Mouse (Mus musculus): Measurements from ENCODE around the gene Galnt14. TPM values are rescaled to one million over a fixed set of nuclear protein-coding genes. Genes with fewer than 3 reads are reported as not detected.

The Galnt14 gene
- polyA plus RNA-seq (2012; ENCODE audit: insufficient read depth, insufficient read length, missing spikeins), result not detected in 2 replicates

DNA sequence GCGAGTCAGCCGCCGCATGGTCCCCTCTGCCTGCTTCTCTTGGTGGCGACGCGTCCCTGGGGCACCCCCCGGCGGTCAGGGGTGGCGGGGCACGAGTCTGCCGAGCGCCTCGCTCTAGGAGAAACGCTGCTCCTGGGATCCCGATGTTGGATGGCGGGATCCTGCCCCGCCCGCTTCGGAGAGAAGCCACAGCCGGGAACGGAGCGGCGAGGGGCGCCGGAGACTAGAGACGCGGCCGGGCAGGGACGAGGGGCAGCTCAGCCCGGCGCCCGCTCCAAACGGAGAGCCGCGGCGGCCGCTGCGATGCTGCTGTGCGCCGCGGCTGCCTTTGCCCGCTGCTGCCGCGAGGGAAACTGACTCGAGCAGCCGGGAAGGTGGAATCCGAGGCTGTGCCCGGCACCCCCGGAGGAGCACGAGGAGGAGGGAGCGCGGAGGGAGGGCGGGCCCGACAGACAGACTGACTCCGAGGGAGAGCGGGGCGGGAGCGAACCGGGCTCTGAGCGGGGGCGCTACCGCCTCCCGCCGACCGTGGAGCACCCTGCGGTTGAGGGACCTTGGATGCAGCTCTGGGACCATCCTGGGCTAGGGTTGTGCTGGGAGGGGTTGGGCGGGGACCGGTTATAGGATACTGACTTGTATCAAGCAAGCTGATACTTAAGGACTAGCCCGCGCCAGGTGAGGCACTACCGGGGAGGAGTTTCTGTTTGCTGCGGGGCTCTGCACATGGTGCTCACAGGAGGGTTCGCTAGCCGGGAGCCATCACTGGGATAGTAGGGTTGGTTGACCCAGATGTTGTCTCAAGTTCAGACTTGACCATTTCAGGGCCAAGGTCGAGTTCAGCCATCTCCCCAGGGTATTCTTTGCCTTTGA, at the start of gene Galnt14:
Galnt14 (minus strand) TSS at position 412 of the 870 bp plus-strand sequence.
- Histone ChIP-seq H3K4me1 (ENCODE audit: control insufficient read depth, insufficient read depth, low read length) (no peaks in the 10 kb centered on the region), H3K27ac (ENCODE audit: insufficient read depth, low read depth, low read length) (no peak within 1 kb of the TSS), H3K4me3 (ENCODE audit: insufficient read depth, low read length) (no peak within 1 kb of the TSS)
- TF ChIP-seq CTCF (IDR thresholded peaks at IDR 0.05; ENCODE audit: low read depth, low read length) (no peak), POLR2A (IDR thresholded peaks at IDR 0.05; ENCODE audit: borderline replicate concordance, low read depth, low read length) (no peak)

DNA sequence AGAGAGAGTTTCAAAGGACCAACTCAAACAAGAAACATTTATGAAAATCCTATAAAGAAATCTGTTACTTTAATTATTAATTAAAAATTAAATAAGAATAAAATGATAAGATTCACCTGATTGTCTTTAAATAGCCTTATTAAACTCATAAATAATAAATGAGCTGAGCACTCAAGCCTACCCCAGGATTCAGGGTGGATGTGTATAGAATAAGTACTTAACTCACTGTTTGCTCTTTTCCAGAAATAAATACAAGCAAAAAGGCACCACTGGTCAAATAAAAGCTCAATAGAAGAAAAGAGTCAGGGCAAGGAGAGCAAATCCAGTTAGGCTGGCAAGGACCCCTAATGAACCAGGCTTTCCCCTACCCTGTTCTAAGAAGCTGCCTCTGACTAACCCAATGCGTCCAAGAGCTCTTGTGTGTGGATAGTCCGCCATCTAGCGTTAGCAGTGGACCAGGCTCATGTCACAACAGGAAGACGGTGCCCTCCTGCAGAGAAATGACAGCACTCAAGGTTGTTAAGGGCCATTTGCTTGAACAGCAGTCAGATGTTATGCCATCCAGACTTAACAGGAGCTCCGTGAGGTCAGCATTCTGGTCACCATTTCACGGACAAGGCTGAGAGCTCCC, 33.5 kb upstream of the Galnt14 start:
- no peaks in the 10 kb centered on the region for H3K4me1 ChIP-seq (ENCODE audit: control insufficient read depth, insufficient read depth, low read length)
- H3K27ac ChIP-seq (ENCODE audit: insufficient read depth, low read depth, low read length), result no peak overlapping the region
- H3K4me3 ChIP-seq (ENCODE audit: insufficient read depth, low read length), result no peak overlapping the region
- peak; percentile 55 for TF ChIP-seq CTCF (IDR thresholded peaks at IDR 0.05; ENCODE audit: low read depth, low read length)
- no peak for TF ChIP-seq POLR2A (IDR thresholded peaks at IDR 0.05; ENCODE audit: borderline replicate concordance, low read depth, low read length)

DNA sequence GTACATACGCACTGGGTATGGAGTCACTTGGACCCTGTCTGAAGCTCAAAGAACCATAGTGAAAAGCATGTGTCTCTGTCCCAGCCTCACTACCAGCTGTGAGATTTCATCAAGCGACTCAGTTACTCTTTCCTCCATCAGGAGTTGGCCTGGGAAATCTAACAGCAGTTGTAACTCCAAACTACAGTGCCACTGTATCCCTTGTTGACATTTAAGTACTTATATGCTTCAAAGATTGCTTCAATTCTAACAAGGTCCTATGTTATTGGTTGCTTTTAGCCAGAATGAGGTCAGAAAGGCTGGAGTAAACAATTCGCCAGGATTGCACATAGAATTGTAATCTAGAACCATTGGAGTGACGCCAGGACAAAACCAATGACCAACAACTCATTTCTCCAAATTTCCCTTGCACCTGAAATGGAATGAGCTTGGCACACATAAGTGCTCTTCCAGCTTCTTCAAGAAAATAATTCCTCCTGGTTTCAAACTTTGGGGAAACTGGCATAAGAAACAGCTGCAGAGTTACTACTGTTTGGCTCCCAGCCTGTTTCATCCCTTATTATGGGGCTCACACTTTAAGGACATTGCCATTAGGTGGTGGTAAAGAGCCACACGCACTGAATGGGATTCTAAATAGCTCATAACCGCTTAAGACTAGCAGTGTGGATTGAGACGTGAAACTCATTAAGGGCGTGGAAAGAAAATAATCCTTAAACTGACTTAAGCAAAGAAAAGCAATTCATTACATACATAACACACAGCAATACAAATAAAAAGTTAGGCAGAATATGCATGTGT, 13.8 kb upstream of the Galnt14 start:
- Histone ChIP-seq H3K27ac (ENCODE audit: insufficient read depth, low read depth, low read length) (no peak overlapping the region), H3K4me1 (ENCODE audit: control insufficient read depth, insufficient read depth, low read length) (no peaks in the 10 kb centered on the region), H3K4me3 (ENCODE audit: insufficient read depth, low read length) (no peak overlapping the region)
- no peak for TF ChIP-seq CTCF (IDR thresholded peaks at IDR 0.05; ENCODE audit: low read depth, low read length)
- TF ChIP-seq POLR2A (IDR thresholded peaks at IDR 0.05; ENCODE audit: borderline replicate concordance, low read depth, low read length), result no peak

DNA sequence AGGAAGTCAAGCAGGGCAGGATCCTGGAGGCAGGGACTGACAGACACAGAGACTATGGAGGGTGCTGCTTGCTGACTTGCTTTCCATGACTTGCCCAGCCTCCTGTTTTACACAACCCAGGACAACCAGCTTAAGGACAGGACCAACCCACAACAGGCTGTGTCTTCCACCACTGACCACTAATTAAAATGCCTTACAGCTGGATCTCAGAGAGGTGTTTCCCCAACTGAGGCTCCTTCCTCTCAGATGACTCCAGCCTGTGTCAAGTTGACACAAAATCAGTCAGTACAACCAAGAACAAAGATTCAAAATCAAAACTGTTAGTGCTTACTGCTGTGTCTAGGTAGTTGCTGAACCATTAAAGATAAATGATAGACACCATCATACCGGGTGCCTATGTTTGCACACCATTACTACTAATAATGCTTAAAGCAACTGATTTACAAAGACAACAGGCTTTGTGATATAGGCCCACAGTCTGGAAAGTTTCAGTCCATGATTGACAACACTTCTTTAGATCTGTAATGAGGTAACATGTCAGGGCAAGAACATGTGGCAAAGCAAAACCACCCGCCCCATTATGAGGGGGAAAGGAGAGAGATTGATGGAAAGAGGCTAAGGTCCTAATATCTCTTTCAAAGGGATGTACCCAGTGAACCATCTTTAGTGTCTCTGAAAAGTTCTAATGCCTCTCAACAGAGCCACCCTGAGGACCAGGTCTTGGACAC, 8.9 kb upstream of the Galnt14 start:
- no peak overlapping the region for H3K27ac ChIP-seq (ENCODE audit: insufficient read depth, low read depth, low read length)
- TF ChIP-seq CTCF (IDR thresholded peaks at IDR 0.05; ENCODE audit: low read depth, low read length) (no peak), POLR2A (IDR thresholded peaks at IDR 0.05; ENCODE audit: borderline replicate concordance, low read depth, low read length) (no peak)
- no peaks in the 10 kb centered on the region for H3K4me1 ChIP-seq (ENCODE audit: control insufficient read depth, insufficient read depth, low read length)
- no peak overlapping the region for H3K4me3 ChIP-seq (ENCODE audit: insufficient read depth, low read length)

DNA sequence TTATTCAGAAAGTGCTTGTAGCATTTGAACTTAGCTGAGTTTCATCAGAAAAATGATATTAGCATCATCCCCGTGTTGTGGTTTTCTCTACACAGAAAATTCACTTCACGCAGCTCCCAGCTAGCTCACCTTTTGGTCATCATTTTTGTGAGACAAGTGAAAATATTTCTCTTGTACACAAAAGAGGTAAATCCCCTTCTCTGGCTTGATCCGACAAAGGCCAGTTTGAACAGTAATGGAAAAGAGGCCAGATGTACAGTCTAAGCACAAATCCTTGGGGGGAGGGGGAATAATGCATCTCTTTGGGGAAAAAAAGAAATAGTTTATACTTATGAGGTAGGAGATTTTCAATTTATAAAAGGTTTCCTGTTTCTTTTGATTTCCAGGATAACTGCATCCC, 6.4 kb upstream of the Galnt14 start:
- Histone ChIP-seq H3K4me1 (ENCODE audit: control insufficient read depth, insufficient read depth, low read length) (no peaks in the 10 kb centered on the region), H3K4me3 (ENCODE audit: insufficient read depth, low read length) (no peak overlapping the region), H3K27ac (ENCODE audit: insufficient read depth, low read depth, low read length) (no peak overlapping the region)
- TF ChIP-seq POLR2A (IDR thresholded peaks at IDR 0.05; ENCODE audit: borderline replicate concordance, low read depth, low read length), result no peak
- TF ChIP-seq CTCF (IDR thresholded peaks at IDR 0.05; ENCODE audit: low read depth, low read length), result no peak

DNA sequence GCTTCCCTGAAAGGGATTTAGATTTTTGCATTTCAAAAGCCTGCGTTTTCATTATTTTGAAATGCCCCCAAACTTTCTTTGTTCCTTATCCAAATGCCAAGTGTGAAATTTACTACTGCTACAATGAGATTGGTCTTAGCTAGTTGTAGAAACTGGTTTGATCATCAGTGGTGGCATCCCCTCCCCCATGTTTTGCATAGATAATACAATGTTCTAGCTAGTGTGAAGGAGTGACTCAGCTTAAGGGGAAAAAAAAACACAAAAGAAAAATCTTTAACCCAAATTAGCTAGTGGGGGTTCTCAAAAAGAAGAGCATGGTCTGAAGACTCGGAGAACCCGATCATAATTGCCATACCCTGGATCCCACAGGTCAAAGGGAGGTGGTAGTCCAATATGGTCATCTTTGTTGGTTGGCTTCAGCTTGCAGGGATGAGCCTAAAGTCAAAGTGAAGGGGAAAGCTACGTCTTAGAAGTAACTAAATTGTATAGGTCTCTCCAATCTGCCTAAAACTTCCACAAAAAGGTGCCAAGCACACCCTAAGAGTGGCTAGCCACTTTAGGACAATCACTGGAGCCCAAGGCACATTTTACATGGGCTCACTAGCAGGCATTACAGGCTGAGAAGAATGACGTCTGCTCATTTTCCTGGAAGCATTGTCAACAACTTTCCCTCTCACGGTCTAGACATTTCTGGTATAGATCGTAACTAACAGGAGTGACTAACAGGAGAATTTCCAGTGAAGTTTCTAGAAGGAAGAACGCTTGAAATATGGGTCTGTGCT, 4.4 kb upstream of the Galnt14 start:
- TF ChIP-seq POLR2A (IDR thresholded peaks at IDR 0.05; ENCODE audit: borderline replicate concordance, low read depth, low read length) (no peak), CTCF (IDR thresholded peaks at IDR 0.05; ENCODE audit: low read depth, low read length) (no peak)
- Histone ChIP-seq H3K4me1 (ENCODE audit: control insufficient read depth, insufficient read depth, low read length) (no peaks in the 10 kb centered on the region), H3K27ac (ENCODE audit: insufficient read depth, low read depth, low read length) (no peak overlapping the region), H3K4me3 (ENCODE audit: insufficient read depth, low read length) (no peak overlapping the region)

DNA sequence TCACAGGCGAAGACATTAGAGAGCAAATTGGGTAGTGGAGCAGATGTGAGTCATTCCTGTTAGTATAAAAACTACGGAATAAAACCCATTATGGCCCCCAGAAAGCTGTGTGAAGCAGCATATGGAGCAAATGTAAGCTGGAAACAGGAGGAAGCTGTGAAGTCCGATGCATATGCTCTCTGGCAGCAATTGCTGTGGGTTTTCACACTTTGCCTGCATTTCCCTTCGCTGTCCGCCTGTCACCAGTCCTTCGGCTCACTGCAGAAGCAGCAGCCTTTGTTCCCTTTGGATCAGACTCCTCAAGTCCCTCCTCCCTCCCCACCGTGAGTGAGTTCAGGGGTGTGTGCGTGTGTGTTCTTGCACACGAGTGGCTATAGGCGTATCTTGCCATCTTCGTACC, 3.1 kb upstream of the Galnt14 start:
- Histone ChIP-seq H3K4me1 (ENCODE audit: control insufficient read depth, insufficient read depth, low read length) (no peaks in the 10 kb centered on the region), H3K27ac (ENCODE audit: insufficient read depth, low read depth, low read length) (no peak overlapping the region), H3K4me3 (ENCODE audit: insufficient read depth, low read length) (no peak overlapping the region)
- TF ChIP-seq CTCF (IDR thresholded peaks at IDR 0.05; ENCODE audit: low read depth, low read length) (no peak), POLR2A (IDR thresholded peaks at IDR 0.05; ENCODE audit: borderline replicate concordance, low read depth, low read length) (no peak)

DNA sequence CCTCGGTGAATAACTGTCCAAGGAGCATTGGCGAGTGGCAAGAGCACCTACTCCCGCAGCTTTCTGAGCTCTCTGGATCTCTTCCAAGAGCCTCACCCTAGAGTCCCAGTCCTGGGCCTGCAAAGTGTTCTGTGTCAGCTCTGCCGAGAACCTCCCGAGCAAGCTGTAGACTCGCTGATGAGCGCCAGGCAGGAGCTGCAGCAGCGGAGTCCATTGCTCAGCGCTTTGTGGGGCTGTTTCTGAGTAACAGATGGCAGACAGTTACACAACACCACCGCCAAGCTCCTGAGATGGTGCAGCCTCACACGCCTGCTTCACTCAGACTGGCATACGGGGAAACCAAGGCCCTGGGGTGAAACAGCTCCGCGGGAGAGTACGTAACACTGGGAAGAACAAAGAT, 1.7 kb upstream of the Galnt14 start:
- Histone ChIP-seq H3K4me3 (ENCODE audit: insufficient read depth, low read length) (no peak overlapping the region), H3K27ac (ENCODE audit: insufficient read depth, low read depth, low read length) (no peak overlapping the region)
- TF ChIP-seq CTCF (IDR thresholded peaks at IDR 0.05; ENCODE audit: low read depth, low read length), result no peak
- no peak for TF ChIP-seq POLR2A (IDR thresholded peaks at IDR 0.05; ENCODE audit: borderline replicate concordance, low read depth, low read length)

More for the DNA sequence above, 1.7 kb upstream of the Galnt14 start:
- H3K4me1 ChIP-seq (ENCODE audit: control insufficient read depth, insufficient read depth, low read length), result no peaks in the 10 kb centered on the region
